Mouse (Mus musculus): ENCODE results near the gene Gm49318. TPM values are rescaled to one million over a fixed set of nuclear protein-coding genes. Genes with fewer than 3 reads are reported as not detected.
A peak's percentile ranks its signal among the peaks of the same experiment; 100 is the strongest.

The Gm49318 gene
- polyA plus RNA-seq, 1 experiment from 2014 or later = not detected

DNA sequence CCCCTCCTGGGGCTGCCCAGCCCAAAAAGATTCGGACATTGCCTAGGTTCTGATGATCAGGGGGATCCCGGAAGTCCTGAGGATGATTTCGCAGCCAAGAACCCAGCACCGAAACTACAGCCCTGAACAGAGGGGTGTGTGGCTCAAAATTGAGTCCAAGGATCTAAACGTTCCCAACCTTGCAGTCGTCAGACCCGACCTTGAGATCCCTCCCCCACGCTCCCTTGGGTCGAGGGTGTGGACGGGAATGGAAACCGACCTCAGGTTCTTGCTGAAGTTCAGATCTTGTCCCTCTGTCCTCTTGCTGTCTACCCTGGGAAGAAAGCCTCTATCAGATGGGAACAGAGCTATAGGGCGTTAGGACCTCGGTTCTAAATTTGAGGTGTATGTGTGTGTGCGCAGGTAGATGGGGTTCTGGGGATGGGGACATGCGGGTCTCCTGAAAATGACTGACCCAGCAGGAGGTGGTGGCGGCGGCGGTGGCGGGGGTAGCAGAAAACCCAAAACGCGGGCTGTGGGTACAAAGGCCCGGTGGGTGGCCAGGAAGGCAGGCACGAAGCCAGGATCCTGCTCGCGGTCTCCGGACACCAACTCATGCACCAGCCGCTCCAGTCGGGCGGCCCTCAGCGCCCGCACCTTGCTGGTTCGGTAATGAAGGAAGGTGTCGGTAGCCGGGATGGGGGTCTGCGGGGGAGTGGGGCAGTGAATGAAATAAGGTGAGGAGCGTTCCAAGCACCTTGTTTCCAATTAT lies 83.3 kb downstream of the Gm49318 start:
- Histone ChIP-seq H3K4me1 (ENCODE audit: control insufficient read depth, insufficient read depth, low read length) (peaks cover 21% of the 10 kb centered on the region), H3K4me2 (replicated peaks; ENCODE audit: low read depth, low read length) (peak overlapping the region; percentile 81), H3K36me3 (ENCODE audit: control insufficient read depth, insufficient read depth, low read length) (no peaks in the 10 kb centered on the region), H3K27me3 (ENCODE audit: control insufficient read depth, insufficient read depth, low read length) (peaks cover 57% of the 10 kb centered on the region), H3K9me3 (ENCODE audit: control insufficient read depth, low read length) (no peaks in the 10 kb centered on the region), H3K27ac (ENCODE audit: low read depth, low read length) (no peak overlapping the region; the same call in 1 of the 2 replicates), H3K9ac (ENCODE audit: low read depth, low read length) (peak overlapping the region; percentile 12; the same call in 1 of the 2 replicates), H3K4me3 (ENCODE audit: low read length) (peak overlapping the region; percentile 50)
- 8% methylated on average over 36 of the region's 36 CpGs for WGBS
- ATAC-seq (ENCODE audit: low FRiP score, low TSS enrichment) = no peak

Small RNA genes lying within 50 kb of the gene (microRNA-seq; reads per million reads assigned to microRNA genes)
- not detected for gene Mir7084

Other genes with a start within 250 kb of the Gm49318 start
- 2.6 and 3.4 TPM in 2 replicates for gene Angptl8, start 235.7 kb downstream of the Gm49318 start, polyA plus RNA-seq (2014; fragmentation: Nextera tagmentation; extraction: Ambion mirVana)
- 31.9 and 39.7 TPM in 2 replicates for gene Dock6, start 218.6 kb downstream of the Gm49318 start, polyA plus RNA-seq (2014; fragmentation: Nextera tagmentation; extraction: Ambion mirVana)
- 4.6 and 8.3 TPM in 2 replicates for gene Rab3d, start 153.1 kb downstream of the Gm49318 start, polyA plus RNA-seq (2014; fragmentation: Nextera tagmentation; extraction: Ambion mirVana)
- gene Ccdc159, start 143.8 kb downstream of the Gm49318 start, polyA plus RNA-seq (2014; fragmentation: Nextera tagmentation; extraction: Ambion mirVana) = 3.4 and 4.0 TPM in 2 replicates
- gene Tmem205, start 143.7 kb downstream of the Gm49318 start, polyA plus RNA-seq (2014; fragmentation: Nextera tagmentation; extraction: Ambion mirVana) = 54.0 and 67.5 TPM in 2 replicates
- gene Plppr2, start 134.2 kb downstream of the Gm49318 start, polyA plus RNA-seq (2014; fragmentation: Nextera tagmentation; extraction: Ambion mirVana) = 7.0 and 9.2 TPM in 2 replicates
- gene Swsap1, start 115.5 kb downstream of the Gm49318 start, polyA plus RNA-seq (2014; fragmentation: Nextera tagmentation; extraction: Ambion mirVana) = 11.4 and 12.8 TPM in 2 replicates
- gene Epor, start 107.8 kb downstream of the Gm49318 start, polyA plus RNA-seq (2014; fragmentation: Nextera tagmentation; extraction: Ambion mirVana) = 10.5 and 11.4 TPM in 2 replicates
- gene Rgl3, start 81.8 kb downstream of the Gm49318 start, polyA plus RNA-seq (2014; fragmentation: Nextera tagmentation; extraction: Ambion mirVana) = 13.7 and 20.8 TPM in 2 replicates
- gene Ccdc151, start 68.6 kb downstream of the Gm49318 start, polyA plus RNA-seq (2014; fragmentation: Nextera tagmentation; extraction: Ambion mirVana) = 1.8 and 2.3 TPM in 2 replicates
- gene Prkcsh, start 68.5 kb downstream of the Gm49318 start, polyA plus RNA-seq (2014; fragmentation: Nextera tagmentation; extraction: Ambion mirVana) = 104 and 118 TPM in 2 replicates
- 0.12 and 0.20 TPM in 2 replicates for gene Elavl3, start 19.2 kb downstream of the Gm49318 start, polyA plus RNA-seq (2014; fragmentation: Nextera tagmentation; extraction: Ambion mirVana)
- 9.9 and 11.0 TPM in 2 replicates for gene Zfp653, start 117 bp upstream of the Gm49318 start, polyA plus RNA-seq (2014; fragmentation: Nextera tagmentation; extraction: Ambion mirVana)
- gene Ecsit, start 14.2 kb upstream of the Gm49318 start, polyA plus RNA-seq (2014; fragmentation: Nextera tagmentation; extraction: Ambion mirVana) = 29.9 and 41.5 TPM in 2 replicates
- 4.7 and 5.1 TPM in 2 replicates for gene Cnn1, start 28.0 kb upstream of the Gm49318 start, polyA plus RNA-seq (2014; fragmentation: Nextera tagmentation; extraction: Ambion mirVana)
- 216 and 237 TPM in 2 replicates for gene Elof1, start 45.9 kb upstream of the Gm49318 start, polyA plus RNA-seq (2014; fragmentation: Nextera tagmentation; extraction: Ambion mirVana)
- 3.3 TPM in 2 replicates for gene Acp5, start 64.5 kb upstream of the Gm49318 start, polyA plus RNA-seq (2014; fragmentation: Nextera tagmentation; extraction: Ambion mirVana)
- 68.6 and 82.9 TPM in 2 replicates for gene Pigyl, start 85.6 kb upstream of the Gm49318 start, polyA plus RNA-seq (2014; fragmentation: Nextera tagmentation; extraction: Ambion mirVana)
- gene Zfp872, start 116.8 kb upstream of the Gm49318 start, polyA plus RNA-seq (2014; fragmentation: Nextera tagmentation; extraction: Ambion mirVana) = 0.13 and 0.32 TPM in 2 replicates
- 19.8 and 24.6 TPM in 2 replicates for gene Zfp809, start 154.5 kb upstream of the Gm49318 start, polyA plus RNA-seq (2014; fragmentation: Nextera tagmentation; extraction: Ambion mirVana)
- 5.3 and 7.8 TPM in 2 replicates for gene Zfp599, start 188.6 kb upstream of the Gm49318 start, polyA plus RNA-seq (2014; fragmentation: Nextera tagmentation; extraction: Ambion mirVana)
- 18.5 and 28.8 TPM in 2 replicates for gene Zfp810, start 236.4 kb upstream of the Gm49318 start, polyA plus RNA-seq (2014; fragmentation: Nextera tagmentation; extraction: Ambion mirVana)